Mouse (Mus musculus): ENCODE measurements around the gene Syna. TPM values are rescaled to one million over a fixed set of nuclear protein-coding genes. Genes with fewer than 3 reads are reported as not detected.

The Syna gene
- total RNA-seq, 1 experiment from 2014 or later = not detected

DNA sequence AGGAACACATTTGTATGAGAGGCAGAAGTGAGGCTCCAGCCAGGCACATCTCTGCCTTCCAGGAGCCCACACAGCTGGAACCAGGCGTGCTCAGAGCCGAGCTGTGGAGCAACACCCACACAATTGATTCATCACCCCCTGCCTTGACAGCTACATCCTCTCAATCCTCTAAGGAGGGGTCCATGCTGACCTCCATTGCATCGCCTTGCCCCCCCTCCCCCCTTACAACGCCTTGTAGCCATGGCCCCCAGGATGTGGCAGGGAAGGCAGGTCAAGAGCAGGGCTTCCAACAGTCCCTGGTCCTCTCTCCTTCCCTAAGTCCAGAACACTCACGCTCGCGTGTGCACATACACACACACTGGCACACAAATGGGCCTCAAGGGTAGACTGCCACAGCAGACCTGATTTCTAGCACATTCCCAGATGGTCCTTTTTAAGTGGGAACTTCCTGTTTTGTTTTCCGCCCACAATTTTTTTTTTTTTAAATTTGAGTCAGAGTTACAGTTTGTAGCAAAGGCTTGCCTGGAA lies 9.1 kb upstream of the Syna start:
- ATAC-seq (replicated peaks; ENCODE audit: low read depth, poor library complexity, severe bottlenecking) = no peak

DNA sequence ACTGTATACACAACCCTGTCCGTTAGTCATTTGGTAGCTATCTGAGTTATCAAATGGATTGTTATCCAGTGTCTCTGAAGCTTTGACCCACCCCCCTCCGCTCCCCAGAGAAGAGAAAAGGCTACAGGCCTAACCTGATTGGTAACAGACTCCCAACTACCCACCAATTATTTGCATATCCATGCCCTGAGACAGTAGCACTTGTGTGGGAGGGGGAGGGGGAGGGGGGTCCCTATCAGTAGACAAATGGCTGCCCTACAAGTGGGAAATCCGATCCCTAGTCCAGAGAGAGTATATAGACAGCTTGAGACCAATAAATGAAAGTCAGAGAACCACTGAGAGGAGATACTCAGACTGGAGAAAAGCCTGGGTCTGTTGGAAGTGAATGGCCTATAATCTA lies 8.1 kb upstream of the Syna start:
- no peak for ATAC-seq (replicated peaks; ENCODE audit: low read depth, poor library complexity, severe bottlenecking)

DNA sequence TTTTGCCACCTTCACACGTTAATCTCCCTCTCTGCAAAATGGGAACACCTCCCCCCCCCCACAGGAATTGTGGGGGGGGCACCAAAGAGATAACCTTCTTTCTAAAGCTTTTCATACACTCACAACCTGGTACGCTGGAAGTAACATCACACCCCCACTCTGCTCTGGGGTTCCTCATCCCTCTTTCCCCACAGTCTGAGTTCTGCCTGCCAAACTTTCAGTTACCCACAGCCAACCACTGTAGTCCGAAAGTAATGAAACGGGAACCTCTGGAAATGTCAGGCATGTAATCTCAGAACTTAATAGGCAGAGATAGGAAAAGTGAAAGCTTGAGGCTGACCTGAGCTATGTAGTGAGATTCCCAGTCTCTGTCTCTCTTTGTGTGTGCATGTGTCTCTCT lies 7.5 kb upstream of the Syna start:
- no peak for ATAC-seq (replicated peaks; ENCODE audit: low read depth, poor library complexity, severe bottlenecking)

DNA sequence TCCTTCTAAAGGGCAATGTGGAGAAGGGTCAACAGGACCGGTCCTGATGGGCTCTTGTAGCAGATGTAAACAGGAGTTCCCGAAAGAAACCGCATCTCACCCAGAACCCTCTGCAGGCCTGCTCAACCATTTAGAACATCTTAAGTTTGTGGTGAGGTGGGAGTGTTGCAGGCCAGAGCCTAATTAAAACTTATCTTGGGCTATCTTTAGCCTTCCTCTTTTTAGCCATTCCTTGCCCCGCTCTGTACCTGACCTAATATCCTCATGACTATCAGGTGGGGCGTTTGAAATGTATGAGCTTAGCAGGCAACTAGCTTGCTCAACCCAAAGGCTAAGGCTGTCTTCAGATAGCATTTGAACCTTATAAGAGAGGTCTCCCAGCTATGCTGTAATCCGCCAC lies 5.7 kb upstream of the Syna start:
- ATAC-seq (replicated peaks; ENCODE audit: low read depth, poor library complexity, severe bottlenecking) = no peak

DNA sequence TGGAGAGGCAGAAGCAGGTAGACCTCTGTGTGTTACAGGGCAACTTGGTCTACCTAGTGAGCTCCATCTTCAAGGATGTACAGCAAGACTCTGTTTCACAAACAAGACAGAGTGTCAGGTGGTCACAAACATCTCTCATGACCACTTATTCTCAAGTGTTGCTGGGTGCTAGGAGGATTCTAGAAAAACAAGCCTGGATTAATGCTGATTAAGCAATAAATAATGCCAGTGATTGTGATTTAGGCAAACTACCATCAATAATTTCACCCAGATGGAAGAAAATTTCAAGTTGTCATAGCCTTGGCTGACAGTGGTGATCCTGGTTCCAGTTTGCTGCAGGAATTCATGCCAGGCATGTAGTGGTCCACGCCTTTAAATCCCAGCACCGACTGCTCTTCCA lies 4.3 kb upstream of the Syna start:
- ATAC-seq (replicated peaks; ENCODE audit: low read depth, poor library complexity, severe bottlenecking) = no peak

DNA sequence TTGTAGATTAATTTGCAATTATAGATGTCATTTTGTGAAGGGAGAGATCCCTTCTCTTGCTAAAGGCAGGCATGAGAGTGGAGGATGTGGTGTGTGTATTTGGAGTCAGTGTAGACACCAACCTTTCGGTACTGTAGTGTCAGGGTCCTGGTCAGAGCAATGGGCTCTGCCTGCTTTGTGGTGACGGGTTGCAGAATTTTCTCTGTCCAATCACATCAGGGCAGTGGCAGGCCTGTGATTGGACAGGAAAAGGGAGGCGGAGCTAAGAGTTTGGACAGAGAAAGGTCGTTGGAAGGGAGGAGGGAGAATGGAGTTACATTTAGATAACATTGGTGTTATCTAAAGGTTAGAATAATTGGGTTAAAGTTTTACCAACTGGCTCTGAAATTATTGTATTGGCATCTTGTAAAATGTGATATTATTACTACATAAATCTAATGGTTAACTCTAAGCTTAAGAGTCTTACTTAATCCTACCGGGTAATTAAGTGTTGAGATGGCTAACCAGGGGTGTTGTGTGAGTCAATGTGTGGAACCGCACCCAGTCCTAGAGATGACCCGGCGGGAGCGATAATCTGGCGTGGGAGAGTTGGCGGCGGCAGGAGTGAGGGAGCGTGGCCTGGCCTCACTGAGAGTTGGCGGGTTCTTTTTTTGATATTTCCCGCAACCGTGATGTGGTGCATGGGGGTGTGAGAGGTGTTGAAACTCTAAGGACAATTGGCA lies 640 bp upstream of the Syna start:
- ATAC-seq (replicated peaks; ENCODE audit: low read depth, poor library complexity, severe bottlenecking) = no peak

DNA sequence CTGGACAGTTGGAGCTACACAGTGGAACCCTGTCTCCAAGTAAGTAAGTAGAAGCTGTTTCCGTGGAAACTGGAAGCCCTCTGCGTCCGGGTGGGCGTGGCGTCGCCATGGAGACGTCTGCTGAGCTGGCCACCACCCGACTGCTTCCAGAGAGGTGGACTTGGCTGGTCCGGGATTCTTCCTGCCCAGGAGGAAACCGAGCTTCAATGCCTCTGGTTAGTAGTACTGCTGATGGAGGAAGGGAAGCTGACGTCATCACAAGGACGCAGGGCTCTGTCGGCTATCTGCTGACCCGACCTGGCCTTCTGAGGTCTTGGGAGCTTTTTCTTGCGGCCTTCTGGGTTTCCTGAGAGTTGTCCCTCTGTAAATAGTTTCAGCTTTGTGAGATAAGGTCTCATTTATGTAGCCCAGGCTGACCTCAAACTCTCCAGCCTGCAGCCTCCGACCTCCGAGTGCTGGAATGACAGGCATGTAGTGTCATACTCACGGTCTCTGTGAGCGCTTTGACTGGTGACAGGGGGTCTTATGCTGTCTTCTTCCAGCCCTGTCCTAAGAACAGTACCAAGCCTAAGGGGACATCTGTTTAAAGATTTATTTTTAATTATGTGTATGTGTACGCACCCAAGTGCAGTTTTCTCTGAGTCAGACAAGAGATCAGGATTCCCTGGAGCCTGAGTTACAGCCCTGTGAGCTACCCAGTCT lies 4.4 kb downstream of the Syna start:
- ATAC-seq (replicated peaks; ENCODE audit: low read depth, poor library complexity, severe bottlenecking) = peak; percentile 34

DNA sequence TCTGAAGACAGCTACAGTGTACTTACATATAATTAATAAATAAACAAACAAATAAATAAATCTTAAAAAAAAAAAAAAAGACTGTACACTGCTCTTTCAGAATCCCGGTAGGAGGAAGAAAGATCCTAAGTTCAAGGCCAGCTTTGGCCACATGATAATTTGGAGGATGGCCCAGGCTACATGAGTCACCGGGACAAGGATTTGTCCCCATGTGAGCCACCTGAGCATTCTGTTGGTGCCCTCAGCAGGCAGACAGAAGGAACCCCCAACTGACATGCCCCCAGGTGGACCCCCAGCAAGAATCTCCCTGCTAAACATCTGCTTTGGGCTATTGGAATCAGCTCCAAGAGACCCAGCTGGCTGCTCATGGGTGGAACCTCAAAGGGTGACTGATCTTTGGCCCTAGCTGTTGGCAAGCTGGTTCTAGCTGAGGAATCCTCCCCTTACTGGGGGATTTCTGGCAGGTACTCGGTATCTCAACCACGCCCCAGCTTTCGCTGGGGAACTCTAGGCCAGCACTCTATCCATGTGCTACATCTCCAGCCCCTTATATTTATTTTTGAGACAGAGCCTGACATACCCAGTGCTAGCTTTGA lies 5.9 kb downstream of the Syna start:
- no peak for ATAC-seq (replicated peaks; ENCODE audit: low read depth, poor library complexity, severe bottlenecking)

DNA sequence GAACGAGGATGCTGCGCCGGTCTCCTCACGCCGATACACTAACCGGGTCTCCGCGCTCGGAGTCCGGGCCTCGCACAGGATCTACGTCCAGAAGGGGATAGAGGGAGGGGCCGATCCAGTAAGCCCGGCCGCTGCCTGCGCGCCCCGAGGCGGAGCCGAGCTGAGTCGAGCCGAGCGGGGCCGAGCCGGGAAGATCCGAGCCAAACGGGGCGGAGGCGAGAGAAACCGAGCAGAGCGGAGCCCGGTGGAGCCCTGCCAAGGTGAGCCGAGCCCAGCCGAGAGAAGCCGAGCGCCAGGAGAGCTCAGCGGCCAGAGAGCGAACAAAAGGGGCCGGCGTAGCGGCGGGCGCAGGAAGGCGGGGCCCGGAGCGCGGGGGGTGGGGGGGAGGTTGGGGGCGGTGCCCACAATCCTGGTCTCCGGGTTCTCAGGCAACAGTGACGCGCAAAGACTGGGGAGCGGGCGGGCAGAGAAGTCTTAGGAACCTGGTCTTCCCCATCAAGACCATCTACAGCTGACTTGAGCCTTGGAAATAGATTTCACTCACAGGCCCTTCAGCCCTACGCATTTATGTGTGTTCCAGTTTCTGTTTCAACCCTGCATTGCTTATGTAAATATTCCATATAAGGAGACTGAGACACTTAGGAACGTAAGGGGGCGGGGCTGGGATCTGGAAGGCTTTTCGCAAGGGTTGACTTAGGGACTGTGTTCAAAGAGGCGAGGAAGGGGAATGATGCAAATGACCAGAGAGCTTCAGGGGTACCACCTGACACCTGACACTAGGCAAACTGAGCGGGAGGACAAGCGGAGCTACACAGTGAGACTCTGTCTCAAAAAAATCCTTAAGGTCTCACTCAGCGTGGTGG lies 7.6 kb downstream of the Syna start, which contains the start of gene Clip2:
Gene Clip2 (minus strand): TSS at position 325 of the 863 bp plus-strand sequence.
- peak; percentile 75 for ATAC-seq (replicated peaks; ENCODE audit: low read depth, poor library complexity, severe bottlenecking)

DNA sequence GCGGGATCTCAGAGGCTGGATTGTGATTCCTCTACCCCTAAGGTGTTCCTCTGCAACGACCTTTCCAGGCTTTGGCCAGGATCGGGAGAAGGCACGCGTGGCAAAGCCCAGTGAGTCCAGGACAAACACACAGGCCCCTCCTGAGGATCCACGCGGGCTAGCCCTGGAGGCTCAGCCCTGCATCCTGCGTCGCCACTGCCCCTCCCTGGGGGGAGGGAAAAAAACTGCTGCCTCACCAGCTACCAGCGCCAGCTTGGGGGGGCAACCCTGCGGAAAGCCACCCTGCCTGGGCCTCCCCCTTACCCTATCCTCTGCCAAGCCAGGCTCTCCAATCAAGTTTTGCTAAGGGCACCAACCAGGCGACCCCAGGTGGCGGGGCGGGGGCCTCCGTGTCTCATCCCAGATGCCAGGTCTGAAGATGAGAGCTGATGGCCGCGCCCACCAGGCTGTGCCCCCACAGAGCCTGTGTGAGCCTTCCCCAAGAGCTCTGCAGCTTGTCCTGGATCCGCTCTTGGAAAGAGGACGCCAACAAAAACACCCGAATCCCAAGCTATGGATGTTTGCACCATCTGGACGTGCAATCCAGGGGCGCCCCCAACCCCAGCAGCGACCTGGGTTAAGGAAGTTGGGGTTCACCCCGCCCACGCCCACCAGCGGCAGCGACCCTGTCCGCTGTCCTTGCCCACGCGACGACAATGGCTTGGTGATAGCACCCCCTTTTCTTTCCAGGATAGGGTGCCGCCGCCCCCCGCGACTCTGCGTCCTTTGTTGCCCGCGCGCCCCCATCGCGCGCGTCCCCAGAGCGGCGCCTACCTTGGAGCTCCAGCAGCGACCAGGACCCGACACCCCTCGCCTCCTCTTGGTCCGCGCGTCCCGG lies 8.5 kb downstream of the Syna start:
- peak; percentile 43 for ATAC-seq (replicated peaks; ENCODE audit: low read depth, poor library complexity, severe bottlenecking)

DNA sequence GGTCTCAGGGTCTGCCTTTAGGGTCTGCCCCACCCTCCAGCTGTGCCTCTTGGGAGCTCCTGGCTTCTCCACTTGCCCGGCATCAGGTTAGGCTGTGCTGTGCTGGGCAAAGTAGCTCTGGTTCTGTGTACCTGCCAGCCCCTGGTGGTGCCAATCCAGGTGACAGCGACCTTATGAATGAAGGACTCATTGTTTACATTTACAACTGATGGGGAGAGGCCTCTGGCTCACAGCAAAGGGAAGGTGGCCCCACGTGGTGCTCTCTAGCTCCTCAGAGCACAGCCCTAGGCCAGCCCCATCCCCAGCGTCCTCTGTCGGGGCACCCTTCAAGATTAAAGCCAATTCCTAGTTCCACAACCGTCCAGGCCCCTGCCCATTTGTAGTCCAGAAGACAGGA lies 9.1 kb downstream of the Syna start:
- no peak for ATAC-seq (replicated peaks; ENCODE audit: low read depth, poor library complexity, severe bottlenecking)

DNA sequence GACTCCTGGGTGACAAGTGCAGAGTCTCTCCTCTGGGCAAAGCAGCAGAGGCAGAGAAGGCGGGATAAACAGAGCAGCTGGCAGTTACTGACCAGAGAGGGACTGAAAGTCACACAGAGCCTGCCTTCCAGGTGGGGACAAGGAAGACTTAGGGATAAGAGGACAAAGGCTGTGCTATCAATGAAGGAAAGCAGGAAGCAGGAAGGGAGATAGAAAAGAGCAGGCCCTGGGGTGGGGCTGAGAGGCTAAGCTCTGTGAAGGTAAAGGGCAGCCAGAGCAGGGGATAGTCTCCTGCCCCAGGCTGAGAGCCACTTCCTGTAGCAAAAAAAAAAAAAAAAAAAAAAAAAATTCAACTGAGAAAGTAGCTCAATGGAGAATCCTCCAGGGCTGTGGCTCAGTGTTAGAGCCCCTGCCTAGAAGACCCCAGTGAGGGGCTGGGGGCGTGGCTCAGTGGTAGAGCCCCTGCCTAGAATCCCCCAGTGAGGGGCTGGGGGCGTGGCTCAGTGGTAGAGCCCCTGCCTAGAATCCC lies 10.3 kb downstream of the Syna start:
- no peak for ATAC-seq (replicated peaks; ENCODE audit: low read depth, poor library complexity, severe bottlenecking)

DNA sequence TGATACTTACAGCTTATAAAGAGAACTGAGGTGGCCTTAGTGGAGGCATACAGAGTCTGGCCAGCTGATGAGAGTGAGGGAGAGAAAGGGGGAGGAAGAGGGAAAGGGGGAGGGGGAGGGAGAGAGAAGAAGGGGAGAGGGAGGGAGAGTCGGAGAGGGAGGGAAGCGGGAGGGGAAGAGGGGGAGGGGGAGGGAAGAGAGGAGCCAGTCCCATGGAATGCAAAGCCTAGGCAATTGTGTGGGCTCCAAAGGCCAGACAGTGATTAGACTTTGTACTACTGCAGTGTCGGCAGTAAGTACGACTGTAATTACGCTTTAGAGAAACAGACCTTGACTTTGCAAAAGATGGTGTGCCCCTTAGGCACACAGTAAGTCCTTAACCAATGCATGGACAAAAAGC lies 11.7 kb downstream of the Syna start:
- ATAC-seq (replicated peaks; ENCODE audit: low read depth, poor library complexity, severe bottlenecking) = no peak

DNA sequence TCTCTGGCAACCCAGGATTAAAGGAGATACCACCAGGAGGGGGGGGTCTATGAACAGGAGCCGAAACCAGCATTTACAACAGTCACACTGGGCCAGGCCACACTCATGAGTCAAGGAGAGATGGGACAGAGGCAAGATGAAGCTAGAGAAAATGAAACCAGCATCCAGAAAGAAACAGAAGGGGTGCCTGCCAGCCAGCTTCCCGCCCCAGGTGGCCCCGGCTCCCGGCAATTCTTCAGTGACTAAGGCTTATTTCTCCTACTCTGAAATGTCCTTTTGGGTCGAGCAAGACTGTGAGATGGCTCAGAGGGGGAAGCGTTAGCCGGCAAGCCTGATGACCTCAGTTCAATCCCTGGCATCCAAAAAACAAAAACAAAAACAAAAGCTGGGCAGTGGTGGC lies 13.2 kb downstream of the Syna start:
- ATAC-seq (replicated peaks; ENCODE audit: low read depth, poor library complexity, severe bottlenecking) = no peak

DNA sequence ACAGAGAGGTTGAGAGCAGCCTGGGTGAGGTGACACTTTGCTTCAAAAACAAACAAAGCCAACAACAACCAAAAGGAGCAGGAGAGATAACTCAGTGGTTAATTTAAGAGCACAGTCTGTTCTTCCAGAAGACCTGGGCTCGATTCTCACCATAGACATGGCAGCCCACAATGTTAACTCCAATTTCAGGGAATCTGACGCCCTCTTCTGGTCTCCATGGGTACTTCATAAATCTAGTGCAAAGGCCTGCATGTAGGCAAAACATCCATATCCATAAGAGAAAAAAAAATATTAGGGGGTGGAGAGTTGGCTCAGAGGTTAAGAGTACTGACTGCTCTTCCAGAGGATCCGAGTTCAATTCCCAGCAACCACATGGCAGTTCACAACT lies 14.7 kb downstream of the Syna start:
- 0 out of 2 replicates have a peak, but pooled peaks have one; percentile 23 for ATAC-seq (replicated peaks; ENCODE audit: low read depth, poor library complexity, severe bottlenecking)

DNA sequence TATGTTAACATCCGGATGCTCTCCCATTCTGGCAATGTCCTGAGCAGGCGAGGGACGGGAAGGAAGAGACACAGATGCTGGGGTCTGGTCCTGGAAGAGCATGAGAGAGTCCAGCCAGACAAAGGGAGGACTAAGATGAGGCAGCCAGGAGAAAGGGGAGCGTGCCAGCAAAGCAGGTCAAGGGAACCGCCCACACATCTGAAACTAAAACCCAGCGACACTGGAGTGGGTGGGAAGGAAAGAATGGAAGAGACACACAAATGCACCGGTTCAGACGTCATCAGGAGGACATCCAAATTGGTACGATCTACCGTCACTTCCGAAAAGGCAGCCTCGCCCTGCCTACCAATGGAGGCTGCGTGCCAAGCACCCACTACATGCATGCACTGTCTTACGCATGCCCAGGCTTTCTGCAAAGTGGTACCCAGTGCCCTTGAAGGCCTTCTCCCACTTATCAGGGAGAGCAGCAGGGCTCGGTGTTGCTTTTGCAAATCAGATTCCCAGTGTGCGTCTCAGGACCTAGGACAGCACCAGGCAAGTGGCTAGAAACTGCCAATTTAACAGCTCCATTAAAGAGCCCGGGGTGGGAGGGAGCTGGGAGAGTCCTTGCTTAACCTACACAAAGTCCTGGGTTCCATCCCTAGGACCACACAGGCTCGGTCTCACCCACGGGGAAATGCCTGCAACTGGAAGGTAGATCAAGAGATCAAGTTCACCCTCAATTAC lies 15.3 kb downstream of the Syna start:
- ATAC-seq (replicated peaks; ENCODE audit: low read depth, poor library complexity, severe bottlenecking) = no peak

DNA sequence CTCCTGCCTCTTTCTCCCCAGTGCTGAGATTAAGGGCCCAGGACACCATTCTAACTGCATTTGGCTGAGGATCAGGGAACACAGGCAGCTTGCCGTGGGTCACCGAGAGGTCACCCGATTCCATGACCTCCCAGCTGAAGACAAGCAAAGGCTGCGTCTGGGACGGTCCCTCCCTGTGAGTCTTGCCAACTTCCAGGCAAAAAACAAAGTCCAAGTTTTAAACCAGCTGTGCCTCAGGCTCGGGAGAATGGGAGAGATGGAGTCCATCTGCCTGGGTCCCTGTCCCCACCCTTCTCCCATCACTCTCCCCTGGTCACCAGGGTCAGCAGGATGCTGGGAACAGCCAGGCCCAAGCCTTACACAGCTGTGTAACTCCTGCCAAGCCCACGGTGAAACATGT lies 18.3 kb downstream of the Syna start:
- ATAC-seq (replicated peaks; ENCODE audit: low read depth, poor library complexity, severe bottlenecking) = no peak

DNA sequence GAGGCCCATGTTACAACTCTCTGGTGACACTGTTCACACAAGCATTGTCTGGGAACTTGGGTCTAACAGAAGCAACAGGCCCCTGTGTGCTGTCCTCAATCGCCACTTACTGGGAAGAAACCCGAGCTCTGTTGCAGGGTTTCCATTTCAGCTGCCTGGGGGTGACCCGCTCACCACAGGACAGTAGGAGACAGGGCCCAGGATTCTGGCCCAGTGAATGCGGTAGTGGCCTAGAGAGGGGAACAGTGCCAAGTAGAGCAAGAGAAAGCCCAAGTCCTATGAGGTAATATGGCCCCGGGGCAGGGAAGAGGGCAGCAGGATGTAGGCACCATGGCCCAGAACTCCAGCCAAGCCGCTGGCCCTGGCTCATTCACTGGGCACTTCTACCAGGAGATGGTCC lies 19.1 kb downstream of the Syna start:
- ATAC-seq (replicated peaks; ENCODE audit: low read depth, poor library complexity, severe bottlenecking) = no peak

Measured in common myeloid progenitor, adult 5-6 weeks (primary cell).